8 mouse cellular contexts compared by ENCODE assay signal in genomic region chr2:172501341-172501740, GRCm38 (mm10). TPM values are rescaled to one million over a fixed set of nuclear protein-coding genes. Genes with fewer than 3 reads are reported as not detected.
A peak's percentile ranks its signal among the peaks of the same experiment; 100 is the strongest.
DNase-seq lines count a peak whose midpoint lies in the region; ATAC-seq lines count a peak whose summit lies in the region.

No protein-coding gene starts in this region.

- intact Hi-C loops in left cerebral cortex, postnatal 4 days (cut with DNase I), result loop anchor here (5.0 kb wide), 1 partner anchor 274 kb away; no protein-coding TSS in a partner anchor

- no peak for ATAC-seq in CD4-positive, CD25-positive, alpha-beta regulatory T cell, adult 4 months

- DNase-seq in CD4-positive, CD25-positive, alpha-beta regulatory T cell, adult 2 months (ENCODE audit: low read depth, low spot score), result peak; percentile 69
- peak; percentile 49 for DNase-seq in left cerebral cortex, postnatal 4 days
- no peak for DNase-seq in left cerebral cortex, adult 11 months (ENCODE audit: low spot score)
- peak; percentile 86 for DNase-seq in embryo, embryonic 10.5 days (ENCODE audit: low spot score)
- DNase-seq in kidney, postnatal 4 days, result peak; percentile 59 to 60
- peak; percentile 58 for DNase-seq in retina, adult 2 months (ENCODE audit: low read depth, low spot score)
- no peak for DNase-seq in right cerebral cortex, postnatal 14 days

RNA-seq across cellular contexts. Expression of gene Fam209, which starts 29.0 kb away (rescaled TPM):
- 1 to 10 TPM; 1.6 to 2.5 TPM for polyA plus RNA-seq in CD4-positive, CD25-positive, alpha-beta regulatory T cell, adult 4 months (2017; shearing (Covaris generic))
- total RNA-seq in left cerebral cortex, postnatal 4 days (2021), result under 1 TPM in 1 of 2 experiments, not detected in 1; 0.91 TPM

RNA-seq across cellular contexts. Expression of gene Gcnt7, which starts 42.9 kb away (rescaled TPM):
- polyA plus RNA-seq in CD4-positive, CD25-positive, alpha-beta regulatory T cell, adult 4 months (2017; shearing (Covaris generic)), result 1 to 10 TPM; 3.9 to 4.7 TPM
- total RNA-seq in left cerebral cortex, postnatal 4 days (2021), result not detected

RNA-seq across cellular contexts. Expression of gene Tfap2c, which starts 48.1 kb away (rescaled TPM):
- polyA plus RNA-seq in CD4-positive, CD25-positive, alpha-beta regulatory T cell, adult 4 months (2017; shearing (Covaris generic)), result under 1 TPM in 1 of 2 experiments, not detected in 1; 0.15 TPM
- 1 to 10 TPM; 1.2 TPM for total RNA-seq in left cerebral cortex, postnatal 4 days (2021)

Comparison
In these comparisons a context has a peak if more than half of its experiments do, and no peak if none do; other contexts are left out.
1. DNase-seq: peak in CD4-positive, CD25-positive, alpha-beta regulatory T cell, adult 2 months (single experiment), left cerebral cortex, postnatal 4 days (single experiment), embryo, embryonic 10.5 days (single experiment), kidney, postnatal 4 days (2 of 2) and retina, adult 2 months (single experiment); none in left cerebral cortex, adult 11 months (single experiment) and right cerebral cortex, postnatal 14 days (single experiment).